In genomic region chr9:111118891-111119441, GRCm38 (mm10) we compare ENCODE assay signal across 8 mouse cellular contexts. TPM values are rescaled to one million over a fixed set of nuclear protein-coding genes. Genes with fewer than 3 reads are reported as not detected.
A peak's percentile ranks its signal among the peaks of the same experiment; 100 is the strongest.
DNase-seq lines count a peak whose midpoint lies in the region; ATAC-seq and TF ChIP-seq lines count a peak whose summit lies in the region.

No protein-coding gene starts in this region.

- H3K36me3 ChIP-seq in C2C12 (ENCODE audit: control insufficient read depth, insufficient read depth): peaks cover 5% of the 10 kb centered on the region
- peaks cover 5% of the 10 kb centered on the region; the same call in 1 of the 2 replicates for H3K36me3 ChIP-seq in hindbrain, embryonic 14.5 days (replicated peaks; ENCODE audit: control insufficient read depth, insufficient read depth)
- 0 out of 2 replicates have a peak, but pooled peaks cover 3% of the 10 kb centered on the region for H3K36me3 ChIP-seq in liver, embryonic 13.5 days
- no peaks in the 10 kb centered on the region for H3K36me3 ChIP-seq in neural tube, embryonic 14.5 days (ENCODE audit: control insufficient read depth, insufficient read depth, low read length)

- ATAC-seq in hindbrain, embryonic 14.5 days (ENCODE audit: low FRiP score): no peak
- peak; percentile 62 for ATAC-seq in liver, embryonic 13.5 days (ENCODE audit: low read depth)
- no peak for ATAC-seq in neural tube, embryonic 14.5 days (ENCODE audit: low read depth)

- 17% methylated on average over 17 of the region's 17 CpGs for WGBS in hindbrain, embryonic 14.5 days
- WGBS in liver, embryonic 13.5 days (ENCODE audit: insufficient replicate concordance): 3% methylated on average over 17 of the region's 17 CpGs
- WGBS in neural tube, embryonic 14.5 days: 18% methylated on average over 17 of the region's 17 CpGs

- no peak for TF ChIP-seq CTCF in C2C12 (IDR thresholded peaks at IDR 0.05; ENCODE audit: control insufficient read depth, insufficient read depth, insufficient read length)

- peak overlapping the region; percentile 93 for H3K9ac ChIP-seq in hindbrain, embryonic 14.5 days
- peak overlapping the region; percentile 93 for H3K9ac ChIP-seq in liver, embryonic 13.5 days
- H3K9ac ChIP-seq in neural tube, embryonic 14.5 days (replicated peaks; ENCODE audit: low read depth, low read length): peak overlapping the region; percentile 81

- H3K4me3 ChIP-seq in C2C12 (ENCODE audit: insufficient read depth, poor library complexity, severe bottlenecking): peak overlapping the region; percentile 61
- H3K4me3 ChIP-seq in hindbrain, embryonic 14.5 days (replicated peaks; ENCODE audit: low read length): peak overlapping the region; percentile 98
- H3K4me3 ChIP-seq in liver, embryonic 13.5 days (replicated peaks): peak overlapping the region; percentile 99
- peak overlapping the region; percentile 96 for H3K4me3 ChIP-seq in neural tube, embryonic 14.5 days (ENCODE audit: low read depth, low read length)

- peak overlapping the region; percentile 60 for H3K4me2 ChIP-seq in hindbrain, embryonic 14.5 days (replicated peaks)
- H3K4me2 ChIP-seq in liver, embryonic 13.5 days: peak overlapping the region; percentile 96
- H3K4me2 ChIP-seq in neural tube, embryonic 14.5 days (ENCODE audit: low read depth, low read length): peak overlapping the region; percentile 85

- no peaks in the 10 kb centered on the region for H3K27me3 ChIP-seq in C2C12 (ENCODE audit: control insufficient read depth, insufficient read depth, insufficient read length)
- no peaks in the 10 kb centered on the region for H3K27me3 ChIP-seq in hindbrain, embryonic 14.5 days (ENCODE audit: control insufficient read depth, insufficient read depth, low read length)
- H3K27me3 ChIP-seq in liver, embryonic 13.5 days: no peaks in the 10 kb centered on the region
- no peaks in the 10 kb centered on the region for H3K27me3 ChIP-seq in neural tube, embryonic 14.5 days (ENCODE audit: control insufficient read depth, insufficient read depth, low read length)

- peaks cover 20% of the 10 kb centered on the region for H3K79me3 ChIP-seq in C2C12 (ENCODE audit: low read depth)

- H3ac ChIP-seq in C2C12 (ENCODE audit: control insufficient read depth, insufficient read length, low read depth): peak overlapping the region; percentile 4

- intact Hi-C loops in left cerebral cortex, postnatal 14 days (cut with DNase I): no loop called here

- peaks cover 36% of the 10 kb centered on the region for H3K79me2 ChIP-seq in C2C12 (ENCODE audit: control insufficient read depth, insufficient read depth)

- peaks cover 15% of the 10 kb centered on the region for H3K4me1 ChIP-seq in hindbrain, embryonic 14.5 days (replicated peaks; ENCODE audit: control insufficient read depth, insufficient read depth, low read length)
- peaks cover 56% of the 10 kb centered on the region for H3K4me1 ChIP-seq in liver, embryonic 13.5 days (replicated peaks)
- H3K4me1 ChIP-seq in neural tube, embryonic 14.5 days (ENCODE audit: control insufficient read depth, insufficient read depth, low read length): peaks cover 13% of the 10 kb centered on the region

- H3K9me3 ChIP-seq in hindbrain, embryonic 14.5 days (ENCODE audit: control insufficient read depth, low read length): no peaks in the 10 kb centered on the region
- no peaks in the 10 kb centered on the region for H3K9me3 ChIP-seq in liver, embryonic 13.5 days (replicated peaks)
- no peaks in the 10 kb centered on the region for H3K9me3 ChIP-seq in neural tube, embryonic 14.5 days (ENCODE audit: control insufficient read depth, low read length)

- DNase-seq in R1 (ENCODE audit: low read depth, low spot score): peak; percentile 21
- DNase-seq in fibroblast of lung, adult 2 months (ENCODE audit: low read depth): peak; percentile 43
- DNase-seq in hindbrain, embryonic 14.5 days (ENCODE audit: low spot score): peak; percentile 35
- peak; percentile 41 for DNase-seq in liver, embryonic 13.5 days
- DNase-seq in left cerebral cortex, adult 9 months (ENCODE audit: low spot score in 2 of 2): no peak
- DNase-seq in left cerebral cortex, postnatal 14 days (ENCODE audit: low spot score in 2 of 2): no peak

- no peak overlapping the region for H3K27ac ChIP-seq in hindbrain, embryonic 14.5 days
- H3K27ac ChIP-seq in liver, embryonic 13.5 days: peak overlapping the region; percentile 89
- no peak overlapping the region for H3K27ac ChIP-seq in neural tube, embryonic 14.5 days (ENCODE audit: low read depth, low read length)

TF ChIP-seq in C2C12, 6 proteins besides CTCF, POLR2A, EP300 and RAD21:
- TF ChIP-seq MYOD1 (IDR thresholded peaks at IDR 0.05; ENCODE audit: control insufficient read depth, insufficient read length, low read depth) (no peak), MAX (IDR thresholded peaks at IDR 0.05) (peak; percentile 35)

RNA-seq across cellular contexts. Expression of gene Lrrfip2, which starts 1.6 kb away (rescaled TPM):
- 29.4 TPM for polyA plus RNA-seq in C2C12 (2012; fragmentation: generic; extraction: Trizol)
- 40.5 and 48.7 TPM in 2 replicates for polyA plus RNA-seq in hindbrain, embryonic 14.5 days (2014; fragmentation: Nextera tagmentation; extraction: Ambion mirVana)
- 20.8 and 25.2 TPM in 2 replicates for polyA plus RNA-seq in liver, embryonic 13.5 days (2015; fragmentation: Nextera tagmentation; extraction: Ambion mirVana)
- polyA plus RNA-seq in neural tube, embryonic 14.5 days (2014; fragmentation: Nextera tagmentation; extraction: Ambion mirVana): 42.5 and 51.8 TPM in 2 replicates
- total RNA-seq in left cerebral cortex, postnatal 14 days (2021): 10 to 100 TPM; 32.2 to 34.2 TPM

Comparison
In these comparisons a context has a peak if more than half of its experiments do, and no peak if none do; other contexts are left out.
1. DNase-seq: peak in R1 (single experiment), fibroblast of lung, adult 2 months (single experiment), hindbrain, embryonic 14.5 days (single experiment) and liver, embryonic 13.5 days (single experiment); none in left cerebral cortex, adult 9 months (0 of 2) and left cerebral cortex, postnatal 14 days (0 of 2).
2. Peak in every context shown above with its lines, with median percentiles within 50 percentile points of each other: H3K4me3 ChIP-seq, H3K4me2 ChIP-seq and H3K9ac ChIP-seq.